Mouse (Mus musculus): ENCODE data around the gene Cped1. TPM values are rescaled to one million over a fixed set of nuclear protein-coding genes. Genes with fewer than 3 reads are reported as not detected.
A peak's percentile ranks its signal among the peaks of the same experiment; 100 is the strongest.

Gene Cped1
- polyA plus RNA-seq, 1 experiment from 2014 or later: 0.60 TPM

DNA sequence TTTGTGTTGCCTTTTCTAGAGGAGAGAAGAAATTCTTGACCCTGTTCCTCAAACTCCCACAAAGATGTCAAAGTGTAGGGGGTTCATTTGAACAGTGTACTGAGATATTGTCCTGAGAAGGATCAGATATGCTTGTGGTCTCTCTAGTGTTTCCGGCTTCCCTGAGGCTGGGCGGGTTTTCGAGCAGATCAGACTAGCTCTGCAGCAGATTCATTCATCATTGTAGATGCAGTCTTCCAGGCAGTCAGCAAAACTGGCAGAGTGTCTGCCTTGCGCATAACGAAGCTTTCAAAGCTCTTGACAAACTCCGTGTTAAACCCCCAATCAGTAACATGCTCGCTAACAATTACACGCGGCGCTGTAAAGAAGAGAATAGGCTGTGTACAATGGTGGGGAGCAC is 194.6 kb downstream of the Cped1 start:
- Histone ChIP-seq H3K27ac (ENCODE audit: low read depth, low read length) (no peak overlapping the region), H3K36me3 (ENCODE audit: control insufficient read depth, insufficient read depth, low read length) (no peaks in the 10 kb centered on the region), H3K4me2 (ENCODE audit: low read depth, low read length) (no peak overlapping the region), H3K9ac (replicated peaks; ENCODE audit: low read depth, low read length) (no peak overlapping the region), H3K4me3 (ENCODE audit: low read depth, low read length) (no peak overlapping the region), H3K27me3 (ENCODE audit: control insufficient read depth, insufficient read depth, low read length) (no peaks in the 10 kb centered on the region), H3K9me3 (ENCODE audit: control insufficient read depth, low read length) (no peaks in the 10 kb centered on the region), H3K4me1 (ENCODE audit: control insufficient read depth, insufficient read depth, low read length) (no peaks in the 10 kb centered on the region)
- WGBS: 82% methylated on average over 10 of the region's 10 CpGs
- no peak for ATAC-seq (ENCODE audit: low read depth)

DNA sequence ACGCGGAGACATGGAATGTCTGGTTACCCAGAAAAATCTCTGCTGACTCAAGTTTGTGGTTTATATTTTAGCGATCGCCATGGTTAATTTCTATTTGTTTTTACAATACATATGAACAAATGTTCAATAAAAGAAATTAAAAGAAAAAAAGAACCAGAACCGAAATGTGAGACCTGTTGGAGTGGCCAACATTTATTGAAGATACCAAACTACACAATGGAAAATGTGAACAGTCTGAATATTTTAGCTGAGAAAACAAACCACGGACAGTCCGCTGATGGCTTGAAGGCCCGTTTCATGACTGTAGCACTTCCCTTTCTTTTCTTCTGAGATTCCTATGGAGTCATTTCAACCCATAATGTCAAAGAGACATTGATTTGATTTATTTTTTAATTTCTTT is 201.3 kb downstream of the Cped1 start:
- H3K4me1 ChIP-seq (ENCODE audit: control insufficient read depth, insufficient read depth, low read length): peaks cover 3% of the 10 kb centered on the region; the same call in 1 of the 2 replicates

DNA sequence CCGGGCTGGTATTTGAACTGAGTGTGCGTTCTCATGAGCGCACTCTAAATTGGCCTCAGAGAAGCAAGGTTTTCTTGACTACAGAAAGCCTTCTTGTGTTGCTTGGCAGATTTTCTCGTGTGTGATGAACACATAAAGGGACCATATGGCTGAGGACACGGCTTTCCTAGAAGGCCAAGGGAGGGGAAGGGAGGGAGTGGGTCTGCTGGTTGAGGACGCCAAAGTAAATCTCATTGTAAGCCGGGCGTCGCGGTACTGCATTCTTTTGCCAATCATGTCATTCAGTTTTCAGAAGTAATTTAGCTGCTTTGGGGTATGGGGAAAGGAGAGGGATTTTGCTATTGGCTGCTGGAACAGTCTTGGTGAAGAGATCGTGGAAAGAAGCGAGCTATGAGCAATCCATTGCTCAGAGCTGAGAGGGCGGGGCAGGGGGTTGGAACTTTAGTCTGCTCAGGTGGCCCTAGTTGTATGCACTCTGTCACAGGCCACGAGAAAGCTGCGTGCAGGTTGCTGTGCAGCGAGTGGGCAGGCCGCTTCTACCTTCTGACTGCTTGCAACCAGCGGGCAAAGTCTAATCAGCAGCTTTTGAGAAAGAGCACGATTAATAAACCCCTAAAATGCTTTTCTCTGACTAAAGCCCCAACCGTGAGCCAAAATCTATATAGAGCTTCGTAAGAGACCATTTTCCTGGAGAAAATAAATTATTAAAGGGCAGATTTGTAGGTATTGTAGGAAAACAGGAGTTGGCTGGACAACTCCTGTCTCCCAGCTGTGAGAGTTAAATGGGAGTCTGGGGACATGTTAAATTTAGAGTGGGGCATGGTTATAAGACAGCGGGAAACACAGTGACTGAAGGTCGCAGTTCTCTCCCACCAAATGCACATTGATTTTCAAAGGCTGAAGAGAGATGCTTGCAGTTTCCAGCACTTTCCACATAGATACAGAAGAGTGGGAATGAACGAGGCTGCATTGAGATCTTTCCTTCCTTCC is 203.9 kb downstream of the Cped1 start:
- Histone ChIP-seq H3K9me3 (ENCODE audit: control insufficient read depth, low read length) (no peaks in the 10 kb centered on the region), H3K4me2 (ENCODE audit: low read depth, low read length) (no peak overlapping the region), H3K4me1 (ENCODE audit: control insufficient read depth, insufficient read depth, low read length) (peaks cover 3% of the 10 kb centered on the region; the same call in 1 of the 2 replicates), H3K9ac (replicated peaks; ENCODE audit: low read depth, low read length) (no peak overlapping the region), H3K36me3 (ENCODE audit: control insufficient read depth, insufficient read depth, low read length) (no peaks in the 10 kb centered on the region), H3K27me3 (ENCODE audit: control insufficient read depth, insufficient read depth, low read length) (no peaks in the 10 kb centered on the region), H3K4me3 (ENCODE audit: low read depth, low read length) (no peak overlapping the region), H3K27ac (ENCODE audit: low read depth, low read length) (no peak overlapping the region)
- WGBS: 70% methylated on average over 24 of the region's 24 CpGs
- no peak; the same call in 1 of the 2 replicates for ATAC-seq (ENCODE audit: low read depth)

More for the DNA sequence above, 201.3 kb downstream of the Cped1 start:
- WGBS: 90% methylated on average over 8 of the region's 8 CpGs
- Histone ChIP-seq H3K9me3 (ENCODE audit: control insufficient read depth, low read length) (no peaks in the 10 kb centered on the region), H3K9ac (replicated peaks; ENCODE audit: low read depth, low read length) (no peak overlapping the region), H3K4me2 (ENCODE audit: low read depth, low read length) (no peak overlapping the region), H3K27me3 (ENCODE audit: control insufficient read depth, insufficient read depth, low read length) (no peaks in the 10 kb centered on the region), H3K27ac (ENCODE audit: low read depth, low read length) (no peak overlapping the region), H3K4me3 (ENCODE audit: low read depth, low read length) (no peak overlapping the region), H3K36me3 (ENCODE audit: control insufficient read depth, insufficient read depth, low read length) (no peaks in the 10 kb centered on the region)
- no peak for ATAC-seq (ENCODE audit: low read depth)

DNA sequence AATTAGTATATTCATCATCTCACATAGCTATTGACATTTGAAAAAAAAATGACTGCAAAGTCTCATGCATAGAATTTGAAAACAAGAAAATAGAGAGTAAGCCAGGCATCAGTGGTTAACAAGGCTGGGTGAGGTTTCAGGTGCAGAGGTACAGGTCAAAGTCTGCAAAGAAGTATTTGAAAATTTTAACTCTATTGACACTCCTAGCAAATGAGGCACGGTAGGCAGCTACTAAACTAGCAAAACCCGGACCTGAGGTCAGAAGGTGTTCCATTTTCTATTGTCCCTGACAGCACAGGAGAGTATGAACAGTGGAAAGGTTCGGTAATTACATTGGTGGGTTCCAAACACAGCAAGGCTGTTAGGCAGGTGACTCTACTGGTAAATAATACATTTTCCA is 212.9 kb downstream of the Cped1 start:
- WGBS: 89% methylated on average over 3 of the region's 3 CpGs
- H3K4me3 ChIP-seq (ENCODE audit: low read depth, low read length): no peak overlapping the region
- ATAC-seq (ENCODE audit: low read depth): no peak
- H3K36me3 ChIP-seq (ENCODE audit: control insufficient read depth, insufficient read depth, low read length): no peaks in the 10 kb centered on the region
- H3K9ac ChIP-seq (replicated peaks; ENCODE audit: low read depth, low read length): no peak overlapping the region
- no peak overlapping the region for H3K27ac ChIP-seq (ENCODE audit: low read depth, low read length)
- H3K4me1 ChIP-seq (ENCODE audit: control insufficient read depth, insufficient read depth, low read length): no peaks in the 10 kb centered on the region
- no peaks in the 10 kb centered on the region for H3K9me3 ChIP-seq (ENCODE audit: control insufficient read depth, low read length)
- H3K27me3 ChIP-seq (ENCODE audit: control insufficient read depth, insufficient read depth, low read length): no peaks in the 10 kb centered on the region
- no peak overlapping the region for H3K4me2 ChIP-seq (ENCODE audit: low read depth, low read length)

DNA sequence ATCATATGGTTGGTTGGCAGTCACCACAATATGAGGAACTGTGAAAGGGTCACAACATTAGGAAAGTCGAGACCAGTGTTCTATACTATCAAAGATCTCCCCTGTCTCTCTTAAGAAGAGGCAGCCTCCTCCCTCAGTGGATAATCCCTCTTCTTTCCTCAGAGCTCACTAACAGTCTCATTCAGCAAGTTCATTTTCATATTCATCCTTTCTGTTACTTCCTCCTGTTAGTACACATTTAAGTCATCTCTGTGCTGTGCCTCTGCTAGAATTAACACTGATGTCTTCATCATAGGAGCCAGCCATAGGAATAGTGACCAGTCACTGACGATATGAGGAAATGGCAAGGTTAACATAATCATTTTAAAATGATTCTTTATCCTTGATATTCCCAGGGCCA is 213.8 kb downstream of the Cped1 start:
- Histone ChIP-seq H3K9me3 (ENCODE audit: control insufficient read depth, low read length) (no peaks in the 10 kb centered on the region), H3K36me3 (ENCODE audit: control insufficient read depth, insufficient read depth, low read length) (no peaks in the 10 kb centered on the region), H3K9ac (replicated peaks; ENCODE audit: low read depth, low read length) (no peak overlapping the region), H3K4me2 (ENCODE audit: low read depth, low read length) (no peak overlapping the region), H3K4me3 (ENCODE audit: low read depth, low read length) (no peak overlapping the region), H3K27me3 (ENCODE audit: control insufficient read depth, insufficient read depth, low read length) (no peaks in the 10 kb centered on the region), H3K27ac (ENCODE audit: low read depth, low read length) (no peak overlapping the region), H3K4me1 (ENCODE audit: control insufficient read depth, insufficient read depth, low read length) (no peaks in the 10 kb centered on the region)
- WGBS: 90% methylated on average over 2 of the region's 2 CpGs
- no peak for ATAC-seq (ENCODE audit: low read depth)

DNA sequence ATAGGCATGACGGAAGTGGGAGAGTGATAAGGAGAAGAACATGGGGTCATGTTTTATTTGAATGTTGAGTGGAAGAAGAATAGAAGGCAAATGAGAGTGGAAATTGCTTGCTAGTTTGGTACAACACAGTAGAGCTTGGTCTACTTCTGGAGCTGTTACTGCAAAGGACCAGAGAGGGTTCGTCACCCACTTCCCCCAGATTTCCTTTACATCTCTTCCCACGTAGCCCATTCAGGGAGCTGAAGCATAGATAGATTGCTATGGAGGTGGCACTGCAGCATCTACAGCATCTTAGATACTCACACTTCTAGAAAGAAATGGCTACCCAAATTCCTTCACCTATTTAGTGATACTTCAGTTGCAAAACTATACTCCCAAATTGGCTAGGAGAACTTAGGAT is 214.4 kb downstream of the Cped1 start:
- Histone ChIP-seq H3K27ac (ENCODE audit: low read depth, low read length) (no peak overlapping the region), H3K4me3 (ENCODE audit: low read depth, low read length) (no peak overlapping the region), H3K4me1 (ENCODE audit: control insufficient read depth, insufficient read depth, low read length) (no peaks in the 10 kb centered on the region), H3K36me3 (ENCODE audit: control insufficient read depth, insufficient read depth, low read length) (no peaks in the 10 kb centered on the region), H3K9ac (replicated peaks; ENCODE audit: low read depth, low read length) (no peak overlapping the region), H3K27me3 (ENCODE audit: control insufficient read depth, insufficient read depth, low read length) (no peaks in the 10 kb centered on the region), H3K4me2 (ENCODE audit: low read depth, low read length) (no peak overlapping the region), H3K9me3 (ENCODE audit: control insufficient read depth, low read length) (no peaks in the 10 kb centered on the region)
- 91% methylated on average over 3 of the region's 3 CpGs for whole genome bisulfite sequencing
- ATAC-seq (ENCODE audit: low read depth): no peak

DNA sequence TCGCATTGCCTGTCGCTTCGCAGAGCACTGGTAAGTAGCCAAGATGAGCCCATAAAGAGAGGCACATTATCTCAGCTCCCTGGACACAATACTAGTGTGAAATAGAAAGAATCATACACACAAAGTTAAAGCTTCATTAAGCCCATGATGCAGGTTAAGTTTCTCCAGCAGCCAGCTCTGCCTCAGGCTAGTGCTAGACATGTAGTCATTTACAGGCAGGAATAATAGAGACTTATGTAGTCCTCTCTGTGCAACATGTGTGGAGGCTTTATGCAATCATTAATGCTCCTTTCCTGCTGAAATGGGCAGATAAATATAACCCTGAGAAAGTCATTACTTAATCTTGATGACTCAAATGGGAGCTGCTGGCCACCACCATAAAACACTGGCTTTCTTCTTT is 216.2 kb downstream of the Cped1 start:
- peak; percentile 68; the same call in 1 of the 2 replicates for ATAC-seq (ENCODE audit: low read depth)
- no peaks in the 10 kb centered on the region for H3K27me3 ChIP-seq (ENCODE audit: control insufficient read depth, insufficient read depth, low read length)
- H3K4me1 ChIP-seq (ENCODE audit: control insufficient read depth, insufficient read depth, low read length): peaks cover 3% of the 10 kb centered on the region; the same call in 1 of the 2 replicates
- WGBS: 72% methylated on average over 3 of the region's 3 CpGs
- H3K4me2 ChIP-seq (ENCODE audit: low read depth, low read length): no peak overlapping the region
- H3K36me3 ChIP-seq (ENCODE audit: control insufficient read depth, insufficient read depth, low read length): no peaks in the 10 kb centered on the region
- no peak overlapping the region for H3K4me3 ChIP-seq (ENCODE audit: low read depth, low read length)
- no peaks in the 10 kb centered on the region for H3K9me3 ChIP-seq (ENCODE audit: control insufficient read depth, low read length)
- H3K27ac ChIP-seq (ENCODE audit: low read depth, low read length): no peak overlapping the region
- no peak overlapping the region for H3K9ac ChIP-seq (replicated peaks; ENCODE audit: low read depth, low read length)

DNA sequence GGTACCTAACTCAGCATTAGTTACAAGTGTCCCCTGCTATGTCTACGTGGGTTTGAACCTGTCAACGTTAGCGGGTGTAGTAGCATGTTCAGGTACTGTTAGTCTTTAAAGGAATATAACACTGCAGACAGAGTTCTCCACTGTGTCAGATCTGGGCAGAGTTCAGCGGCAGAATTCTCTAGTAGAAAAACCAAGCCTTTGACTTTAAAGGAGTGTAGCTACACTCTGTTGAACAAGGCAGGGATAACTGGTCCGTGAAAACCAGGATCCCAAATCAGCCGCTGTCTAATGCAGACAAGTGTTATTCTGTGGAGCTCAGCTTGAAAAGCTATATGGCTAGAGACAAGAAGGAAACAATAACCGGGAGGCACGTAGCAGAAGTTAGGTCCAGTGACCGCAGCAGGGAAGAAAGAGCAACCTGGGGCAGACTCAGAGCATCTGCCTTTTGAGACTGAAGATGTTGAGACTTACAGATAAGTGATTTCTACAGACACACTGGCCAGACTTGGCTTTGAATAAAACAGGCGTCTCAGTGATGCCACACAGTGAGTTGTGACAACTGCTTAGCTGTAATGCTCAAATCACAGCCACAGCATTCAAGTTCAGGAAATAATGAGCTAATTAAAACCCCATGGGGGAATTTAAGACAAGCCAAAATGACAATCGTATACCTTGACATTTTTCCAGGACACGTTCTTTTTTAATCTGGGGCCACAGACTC is 219.5 kb downstream of the Cped1 start:
- Histone ChIP-seq H3K27me3 (ENCODE audit: control insufficient read depth, insufficient read depth, low read length) (no peaks in the 10 kb centered on the region), H3K4me2 (ENCODE audit: low read depth, low read length) (peak overlapping the region; percentile 38), H3K27ac (ENCODE audit: low read depth, low read length) (peak overlapping the region; percentile 22; the same call in 1 of the 2 replicates), H3K9me3 (ENCODE audit: control insufficient read depth, low read length) (no peaks in the 10 kb centered on the region), H3K4me3 (ENCODE audit: low read depth, low read length) (no peak overlapping the region), H3K9ac (replicated peaks; ENCODE audit: low read depth, low read length) (no peak overlapping the region), H3K36me3 (ENCODE audit: control insufficient read depth, insufficient read depth, low read length) (no peaks in the 10 kb centered on the region), H3K4me1 (ENCODE audit: control insufficient read depth, insufficient read depth, low read length) (peaks cover 3% of the 10 kb centered on the region; the same call in 1 of the 2 replicates)
- WGBS: 67% methylated on average over 12 of the region's 12 CpGs
- no peak for ATAC-seq (ENCODE audit: low read depth)

DNA sequence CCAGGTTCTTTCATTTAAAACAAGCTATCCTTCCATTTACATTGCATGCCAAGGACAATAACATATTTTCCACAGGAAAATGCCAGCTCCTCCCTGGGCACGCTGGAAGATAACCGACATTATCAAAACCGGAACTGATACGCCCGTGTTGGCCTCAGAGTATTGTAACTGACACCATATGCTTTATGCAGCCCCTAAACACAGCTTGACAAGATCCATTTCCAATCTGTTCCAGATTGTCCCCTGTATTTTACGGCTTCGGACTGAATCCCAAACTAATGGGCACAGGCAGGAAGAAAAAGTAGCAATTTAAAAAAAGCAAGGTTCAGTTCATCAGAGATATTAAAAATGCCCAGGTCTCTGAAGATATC is 220.0 kb downstream of the Cped1 start:
- Histone ChIP-seq H3K27me3 (ENCODE audit: control insufficient read depth, insufficient read depth, low read length) (no peaks in the 10 kb centered on the region), H3K9ac (replicated peaks; ENCODE audit: low read depth, low read length) (no peak overlapping the region), H3K36me3 (ENCODE audit: control insufficient read depth, insufficient read depth, low read length) (no peaks in the 10 kb centered on the region), H3K4me2 (ENCODE audit: low read depth, low read length) (peak overlapping the region; percentile 38), H3K9me3 (ENCODE audit: control insufficient read depth, low read length) (no peaks in the 10 kb centered on the region), H3K4me1 (ENCODE audit: control insufficient read depth, insufficient read depth, low read length) (peaks cover 3% of the 10 kb centered on the region; the same call in 1 of the 2 replicates), H3K4me3 (ENCODE audit: low read depth, low read length) (0 out of 2 replicates have a peak overlapping the region, but pooled peaks have one; percentile 5), H3K27ac (ENCODE audit: low read depth, low read length) (peak overlapping the region; percentile 22; the same call in 1 of the 2 replicates)
- peak; percentile 60; the same call in 1 of the 2 replicates for ATAC-seq (ENCODE audit: low read depth)
- WGBS: 35% methylated on average over 7 of the region's 7 CpGs

Data from neural tube, embryonic 14.5 days (tissue).